Mouse (Mus musculus) limb, embryonic 14.5 days (tissue): Measurements from ENCODE around the gene Krtap7-1. TPM values are rescaled to one million over a fixed set of nuclear protein-coding genes. Genes with fewer than 3 reads are reported as not detected.

ENCODE experiments used
- ATAC-seq: fragments of 200-750 bp; cut with Nextera tagmentation; 2 replicates; pipeline ENCODE4 v1.8.0; 2017; ENCODE audit warnings: low read depth, moderate number of reproducible peaks, moderate TSS enrichment; ENCODE audit not compliant: low FRiP score
- DNase-seq: peaks from one replicate; pipeline ENCODE4 v3.0.0-alpha.2; 2015; ENCODE audit warnings: low spot score
- H3K27ac ChIP-seq: fragments of 300-500 bp; sonication (generic); replicated peaks from 2 replicates; pipeline ENCODE4 v1.5.1; 2014; ENCODE audit warnings: low read depth, mild to moderate bottlenecking, low read length, moderate library complexity, mixed read lengths
- H3K27me3 ChIP-seq: fragments of 300-500 bp; sonication (generic); 2 replicates; pipeline ENCODE4 v1.6.1; 2014; ENCODE audit warnings: low read length, mixed read lengths; ENCODE audit not compliant: control insufficient read depth, insufficient read depth
- H3K36me3 ChIP-seq: fragments of 300-500 bp; sonication (generic); 2 replicates; pipeline ENCODE4 v1.6.1; 2014; ENCODE audit warnings: mild to moderate bottlenecking, low read length, moderate library complexity, mixed read lengths; ENCODE audit not compliant: control insufficient read depth, insufficient read depth
- H3K4me1 ChIP-seq: fragments of 300-500 bp; sonication (generic); 2 replicates; pipeline ENCODE4 v1.6.1; 2014; ENCODE audit warnings: antibody characterized with exemption, low read length, mixed read lengths; ENCODE audit not compliant: control insufficient read depth, insufficient read depth
- H3K4me2 ChIP-seq: fragments of 300-500 bp; sonication (generic); replicated peaks from 2 replicates; pipeline ENCODE4 v1.6.1; 2014; ENCODE audit warnings: low read depth, mild to moderate bottlenecking, low read length, moderate library complexity; ENCODE audit not compliant: severe bottlenecking
- H3K4me3 ChIP-seq: fragments of 300-500 bp; sonication (generic); replicated peaks from 2 replicates; pipeline ENCODE4 v1.5.1; 2014; ENCODE audit warnings: low read length
- H3K9ac ChIP-seq: fragments of 300-500 bp; sonication (generic); 2 replicates; pipeline ENCODE4 v1.6.1; 2014; ENCODE audit warnings: mild to moderate bottlenecking, low read depth, low read length, moderate library complexity; ENCODE audit not compliant: severe bottlenecking
- H3K9me3 ChIP-seq: fragments of 300-500 bp; sonication (generic); 2 replicates; pipeline ENCODE4 v1.6.1; 2016; ENCODE audit warnings: low read length; ENCODE audit not compliant: control insufficient read depth
- POLR2A ChIP-seq: fragments of 200-500 bp; IDR thresholded peaks from 2 replicates; pipeline ENCODE4 v1.8.0; 2012; ENCODE audit warnings: inconsistent platforms, mild to moderate bottlenecking, moderate library complexity, borderline replicate concordance; ENCODE audit not compliant: insufficient read depth, insufficient read length; ENCODE audit errors: extremely low read depth
- WGBS: fragments of 180-500 bp; shearing (Covaris S2); extraction: QIAGEN DNeasy Blood & Tissue Kit; methylation state at CpG from one replicate; pipeline ENCODE4 v1.1.7; 2014; 5-methylcytosine and 5-hydroxymethylcytosine counted together
- polyA plus RNA-seq, 2 experiments: library from polyadenylated mRNA; depleted of rRNA in 1 of 2; stranded (reverse) in 1 of 2; unstranded in 1 of 2; fragments of >200 nt; fragmentation: Nextera tagmentation in 1 of 2; extraction: Ambion mirVana in 1 of 2; gene quantifications; 2 replicates each; pipeline versions ENCODE4 v1.2.1 to v1.2.3; 2012 to 2014

Krtap7-1 gene
- polyA plus RNA-seq, 2 experiments = not detected

GRCm38 (mm10) chr16:89528380-89528779, 20.3 kb upstream of the Krtap7-1 start:
- WGBS = 84% methylated on average over 3 of the region's 3 CpGs
- no peak for DNase-seq
- H3K4me2 ChIP-seq = no peak overlapping the region
- H3K4me3 ChIP-seq = no peak overlapping the region
- H3K27ac ChIP-seq = no peak overlapping the region
- no peaks in the 10 kb centered on the region for H3K9me3 ChIP-seq
- no peaks in the 10 kb centered on the region for H3K4me1 ChIP-seq
- no peaks in the 10 kb centered on the region for H3K27me3 ChIP-seq
- ATAC-seq = no peak
- TF ChIP-seq POLR2A = no peak
- no peaks in the 10 kb centered on the region for H3K36me3 ChIP-seq
- no peak overlapping the region for H3K9ac ChIP-seq

- Histone ChIP-seq H3K4me3 (no peak overlapping the region), H3K4me2 (no peak overlapping the region), H3K4me1 (no peaks in the 10 kb centered on the region), H3K27me3 (no peaks in the 10 kb centered on the region), H3K27ac (no peak overlapping the region), H3K9ac (no peak overlapping the region), H3K9me3 (no peaks in the 10 kb centered on the region), H3K36me3 (no peaks in the 10 kb centered on the region)
- ATAC-seq (no peak), DNase-seq (no peak)
- TF ChIP-seq POLR2A = no peak
- WGBS = 85% methylated on average over 4 of the region's 4 CpGs
Measured at GRCm38 (mm10) chr16:89520996-89521395, 12.9 kb upstream of the Krtap7-1 start.

GRCm38 (mm10) chr16:89520555-89520954, 12.4 kb upstream of the Krtap7-1 start:
- DNase-seq (no peak), ATAC-seq (no peak)
- no peak overlapping the region for H3K4me2 ChIP-seq
- no peak for TF ChIP-seq POLR2A
- no peaks in the 10 kb centered on the region for H3K27me3 ChIP-seq
- H3K36me3 ChIP-seq = no peaks in the 10 kb centered on the region
- H3K9ac ChIP-seq = no peak overlapping the region
- H3K9me3 ChIP-seq = no peaks in the 10 kb centered on the region
- H3K27ac ChIP-seq = no peak overlapping the region
- H3K4me3 ChIP-seq = no peak overlapping the region
- no peaks in the 10 kb centered on the region for H3K4me1 ChIP-seq
- 91% methylated on average over 2 of the region's 2 CpGs for WGBS

GRCm38 (mm10) chr16:89520091-89520490, 12.0 kb upstream of the Krtap7-1 start:
- no peak overlapping the region for H3K9ac ChIP-seq
- WGBS = 61% methylated on average over 6 of the region's 6 CpGs
- no peaks in the 10 kb centered on the region for H3K9me3 ChIP-seq
- H3K27ac ChIP-seq = no peak overlapping the region
- no peaks in the 10 kb centered on the region for H3K4me1 ChIP-seq
- no peak; the same call in 1 of the 2 replicates for ATAC-seq
- no peak for DNase-seq
- H3K4me3 ChIP-seq = no peak overlapping the region
- no peaks in the 10 kb centered on the region for H3K27me3 ChIP-seq
- H3K36me3 ChIP-seq = no peaks in the 10 kb centered on the region
- TF ChIP-seq POLR2A = no peak
- no peak overlapping the region for H3K4me2 ChIP-seq

GRCm38 (mm10) chr16:89517635-89518034, 9.5 kb upstream of the Krtap7-1 start:
- Histone ChIP-seq H3K27ac (no peak overlapping the region), H3K4me1 (no peaks in the 10 kb centered on the region), H3K9ac (no peak overlapping the region), H3K9me3 (no peaks in the 10 kb centered on the region), H3K4me2 (no peak overlapping the region), H3K27me3 (no peaks in the 10 kb centered on the region), H3K4me3 (no peak overlapping the region), H3K36me3 (no peaks in the 10 kb centered on the region)
- no peak for TF ChIP-seq POLR2A
- DNase-seq (no peak), ATAC-seq (no peak)
- 57% methylated on average over 9 of the region's 9 CpGs for WGBS

GRCm38 (mm10) chr16:89513431-89513830, 5.3 kb upstream of the Krtap7-1 start:
- 76% methylated on average over 7 of the region's 7 CpGs for WGBS
- no peaks in the 10 kb centered on the region for H3K4me1 ChIP-seq
- H3K4me2 ChIP-seq = no peak overlapping the region
- no peak for DNase-seq
- H3K27me3 ChIP-seq = no peaks in the 10 kb centered on the region
- H3K27ac ChIP-seq = no peak overlapping the region
- no peaks in the 10 kb centered on the region for H3K9me3 ChIP-seq
- no peak for TF ChIP-seq POLR2A
- ATAC-seq = no peak
- H3K9ac ChIP-seq = no peak overlapping the region
- no peak overlapping the region for H3K4me3 ChIP-seq
- no peaks in the 10 kb centered on the region for H3K36me3 ChIP-seq
